Mouse (Mus musculus): ENCODE results near the gene Cpne5. TPM values are rescaled to one million over a fixed set of nuclear protein-coding genes. Genes with fewer than 3 reads are reported as not detected.

The Cpne5 gene
- total and polyA plus RNA-seq, 2 experiments, result not detected

DNA sequence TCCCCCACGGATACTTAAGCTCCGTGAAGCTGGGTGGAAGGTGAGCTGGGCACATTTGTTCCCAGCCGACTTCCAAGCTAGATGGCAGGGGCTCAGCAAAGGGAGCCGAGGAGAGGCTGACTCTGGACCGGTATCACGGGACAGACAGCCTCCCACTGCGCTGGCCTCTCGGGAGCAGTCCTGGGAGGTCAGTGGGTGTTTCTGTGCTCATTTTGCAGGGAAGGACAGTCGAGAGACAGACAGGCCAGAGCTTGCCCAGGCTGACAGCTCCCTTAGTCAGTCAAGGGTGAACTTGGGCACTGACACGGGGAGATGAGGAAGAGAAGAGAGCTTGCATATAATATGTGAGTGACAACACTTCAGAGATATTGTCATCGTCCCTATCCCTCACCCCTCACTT is 54.8 kb downstream of the Cpne5 start:
- Histone ChIP-seq H3K36me3 (ENCODE audit: control insufficient read depth, insufficient read depth, low read length) (no peaks in the 10 kb centered on the region), H3K4me3 (ENCODE audit: insufficient read depth, low read depth, low read length) (no peak overlapping the region), H3K9ac (ENCODE audit: low read depth, low read length) (no peak overlapping the region), H3K4me1 (ENCODE audit: control insufficient read depth, insufficient read depth, low read length) (no peaks in the 10 kb centered on the region), H3K27me3 (ENCODE audit: control insufficient read depth, insufficient read depth, low read length) (no peaks in the 10 kb centered on the region), H3K27ac (replicated peaks; ENCODE audit: insufficient read depth, low read depth, low read length) (no peak overlapping the region), H3K79me2 (ENCODE audit: control insufficient read depth, insufficient read depth, low read length) (no peaks in the 10 kb centered on the region)
- 76% methylated on average over 11 of the region's 11 CpGs for WGBS
- DNase-seq (ENCODE audit: extremely low read depth, low read depth, low spot score), result no peak
- TF ChIP-seq CTCF (IDR thresholded peaks at IDR 0.05; ENCODE audit: low read depth, low read length) (no peak), POLR2A (IDR thresholded peaks at IDR 0.05; ENCODE audit: extremely low read depth, insufficient read depth, low read length) (no peak)

DNA sequence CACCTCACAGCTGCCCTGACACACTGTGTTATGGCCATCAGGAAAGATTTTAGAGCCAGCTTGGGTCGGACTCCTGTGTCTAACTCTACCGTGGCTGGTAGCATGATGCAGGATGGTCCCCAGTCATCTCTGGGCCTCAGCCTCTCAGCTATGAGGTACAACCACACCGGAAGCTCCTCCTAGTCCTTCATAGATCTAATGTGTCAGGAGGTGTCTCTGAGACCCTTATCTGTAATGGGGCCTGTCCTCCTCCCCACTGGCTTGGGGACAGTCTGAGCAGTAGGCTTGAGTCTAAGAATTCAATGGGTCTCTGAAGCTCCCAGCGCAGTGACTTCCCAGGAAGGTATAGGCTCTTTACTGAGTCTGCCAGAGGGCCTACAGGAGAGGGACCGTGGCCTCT is 56.2 kb downstream of the Cpne5 start:
- Histone ChIP-seq H3K4me3 (ENCODE audit: insufficient read depth, low read depth, low read length) (no peak overlapping the region), H3K36me3 (ENCODE audit: control insufficient read depth, insufficient read depth, low read length) (no peaks in the 10 kb centered on the region), H3K27ac (replicated peaks; ENCODE audit: insufficient read depth, low read depth, low read length) (no peak overlapping the region), H3K79me2 (ENCODE audit: control insufficient read depth, insufficient read depth, low read length) (no peaks in the 10 kb centered on the region), H3K9ac (ENCODE audit: low read depth, low read length) (no peak overlapping the region), H3K27me3 (ENCODE audit: control insufficient read depth, insufficient read depth, low read length) (no peaks in the 10 kb centered on the region), H3K4me1 (ENCODE audit: control insufficient read depth, insufficient read depth, low read length) (no peaks in the 10 kb centered on the region)
- no peak for TF ChIP-seq POLR2A (IDR thresholded peaks at IDR 0.05; ENCODE audit: extremely low read depth, insufficient read depth, low read length)
- TF ChIP-seq CTCF (IDR thresholded peaks at IDR 0.05; ENCODE audit: low read depth, low read length), result no peak
- WGBS, result 91% methylated on average over 5 of the region's 5 CpGs
- no peak for DNase-seq (ENCODE audit: extremely low read depth, low read depth, low spot score)

DNA sequence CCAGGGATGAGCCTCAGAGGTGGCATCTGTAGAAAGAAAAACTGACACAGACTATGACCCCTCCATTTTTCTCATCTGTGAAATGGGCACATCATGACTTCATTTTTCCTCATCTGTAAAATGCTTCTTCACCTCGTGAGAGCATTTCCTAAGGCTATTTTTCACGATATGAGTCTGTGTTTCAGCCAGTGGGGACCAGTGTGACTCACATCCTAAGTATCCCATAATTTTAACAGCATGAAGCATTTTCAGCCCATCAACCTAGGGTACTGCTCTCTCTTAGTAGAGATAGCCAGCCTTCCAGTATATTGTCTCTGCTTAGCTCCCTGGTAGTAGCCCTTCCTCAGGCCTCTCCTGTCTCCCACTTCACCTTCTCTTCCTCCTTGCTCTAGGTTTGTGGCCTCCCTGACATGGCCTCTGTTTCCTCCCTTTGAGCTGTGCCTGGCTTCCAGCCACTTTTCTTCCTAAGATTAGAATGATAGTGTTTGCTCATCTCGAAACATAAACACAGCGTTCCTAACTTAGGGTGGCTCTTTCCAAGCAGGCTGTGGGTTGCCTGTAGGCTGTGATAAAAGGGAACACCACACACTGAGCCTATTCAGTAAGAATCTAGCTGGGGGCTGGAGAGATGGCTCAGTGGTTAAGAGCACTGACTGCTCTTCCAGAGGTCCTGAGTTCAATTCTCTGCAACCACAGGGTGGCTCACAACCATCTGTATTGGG is 57.4 kb downstream of the Cpne5 start:
- WGBS, result 48% methylated on average over 4 of the region's 4 CpGs
- Histone ChIP-seq H3K4me1 (ENCODE audit: control insufficient read depth, insufficient read depth, low read length) (no peaks in the 10 kb centered on the region), H3K36me3 (ENCODE audit: control insufficient read depth, insufficient read depth, low read length) (no peaks in the 10 kb centered on the region), H3K4me3 (ENCODE audit: insufficient read depth, low read depth, low read length) (no peak overlapping the region), H3K79me2 (ENCODE audit: control insufficient read depth, insufficient read depth, low read length) (no peaks in the 10 kb centered on the region), H3K27me3 (ENCODE audit: control insufficient read depth, insufficient read depth, low read length) (no peaks in the 10 kb centered on the region), H3K9ac (ENCODE audit: low read depth, low read length) (no peak overlapping the region), H3K27ac (replicated peaks; ENCODE audit: insufficient read depth, low read depth, low read length) (no peak overlapping the region)
- TF ChIP-seq POLR2A (IDR thresholded peaks at IDR 0.05; ENCODE audit: extremely low read depth, insufficient read depth, low read length) (no peak), CTCF (IDR thresholded peaks at IDR 0.05; ENCODE audit: low read depth, low read length) (no peak)
- DNase-seq (ENCODE audit: extremely low read depth, low read depth, low spot score), result no peak

DNA sequence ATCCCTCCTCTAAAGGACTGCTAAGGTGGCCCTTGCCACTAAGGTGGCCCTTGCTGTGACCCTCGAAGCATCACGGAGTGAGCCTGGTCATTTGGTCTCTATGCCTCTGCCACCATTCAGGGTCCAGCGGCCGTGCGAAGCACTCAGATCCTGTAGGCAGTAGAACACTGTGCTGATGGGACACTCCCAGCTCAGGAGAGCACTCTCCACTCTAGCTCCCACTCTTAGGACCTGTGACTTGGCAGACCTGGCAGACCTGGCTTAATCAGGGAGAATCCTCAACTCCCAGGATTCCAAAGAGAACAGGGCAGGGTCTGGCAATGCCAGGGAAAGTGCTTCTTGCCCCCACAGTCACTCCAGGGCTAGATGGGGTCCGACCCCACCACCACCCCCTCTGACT is 58.0 kb downstream of the Cpne5 start:
- DNase-seq (ENCODE audit: extremely low read depth, low read depth, low spot score), result no peak

DNA sequence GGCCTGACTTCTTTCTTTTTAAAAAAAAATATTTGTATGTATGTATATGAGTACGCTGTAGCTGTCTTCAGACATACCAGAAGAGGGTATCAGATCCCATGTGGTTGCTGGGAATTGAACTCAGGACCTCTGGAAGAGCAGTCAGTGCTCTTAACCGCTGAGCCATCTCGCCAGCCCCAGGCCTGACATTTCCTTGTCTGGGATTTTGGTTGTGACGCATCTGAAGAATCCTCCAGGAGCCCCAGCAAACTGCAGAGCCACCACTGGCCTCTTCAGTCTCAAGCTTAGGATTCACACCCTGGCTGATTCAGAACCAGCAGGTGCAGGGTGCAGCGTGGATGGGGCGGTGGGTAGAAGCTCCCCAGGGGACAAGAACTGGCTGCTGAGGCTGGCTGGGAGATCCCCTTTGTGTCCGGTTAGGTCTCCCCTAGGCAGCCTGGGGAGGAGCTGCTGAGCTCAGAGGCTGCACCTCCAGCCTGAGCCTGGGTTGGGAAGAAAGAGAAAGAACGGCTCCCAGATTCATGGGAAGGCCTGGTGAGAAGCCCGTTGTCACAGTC is 59.4 kb downstream of the Cpne5 start:
- TF ChIP-seq CTCF (IDR thresholded peaks at IDR 0.05; ENCODE audit: low read depth, low read length) (no peak), POLR2A (IDR thresholded peaks at IDR 0.05; ENCODE audit: extremely low read depth, insufficient read depth, low read length) (no peak)
- Histone ChIP-seq H3K27me3 (ENCODE audit: control insufficient read depth, insufficient read depth, low read length) (no peaks in the 10 kb centered on the region), H3K79me2 (ENCODE audit: control insufficient read depth, insufficient read depth, low read length) (no peaks in the 10 kb centered on the region), H3K36me3 (ENCODE audit: control insufficient read depth, insufficient read depth, low read length) (no peaks in the 10 kb centered on the region), H3K4me3 (ENCODE audit: insufficient read depth, low read depth, low read length) (no peak overlapping the region), H3K4me1 (ENCODE audit: control insufficient read depth, insufficient read depth, low read length) (no peaks in the 10 kb centered on the region), H3K27ac (replicated peaks; ENCODE audit: insufficient read depth, low read depth, low read length) (no peak overlapping the region), H3K9ac (ENCODE audit: low read depth, low read length) (no peak overlapping the region)
- no peak for DNase-seq (ENCODE audit: extremely low read depth, low read depth, low spot score)
- 92% methylated on average over 9 of the region's 9 CpGs for WGBS

More for the DNA sequence above, 58.0 kb downstream of the Cpne5 start:
- H3K27ac ChIP-seq (replicated peaks; ENCODE audit: insufficient read depth, low read depth, low read length), result no peak overlapping the region
- no peak overlapping the region for H3K4me3 ChIP-seq (ENCODE audit: insufficient read depth, low read depth, low read length)
- WGBS, result 95% methylated on average over 6 of the region's 6 CpGs
- no peak overlapping the region for H3K9ac ChIP-seq (ENCODE audit: low read depth, low read length)
- H3K79me2 ChIP-seq (ENCODE audit: control insufficient read depth, insufficient read depth, low read length), result no peaks in the 10 kb centered on the region
- H3K4me1 ChIP-seq (ENCODE audit: control insufficient read depth, insufficient read depth, low read length), result no peaks in the 10 kb centered on the region
- H3K27me3 ChIP-seq (ENCODE audit: control insufficient read depth, insufficient read depth, low read length), result no peaks in the 10 kb centered on the region
- TF ChIP-seq CTCF (IDR thresholded peaks at IDR 0.05; ENCODE audit: low read depth, low read length) (no peak), POLR2A (IDR thresholded peaks at IDR 0.05; ENCODE audit: extremely low read depth, insufficient read depth, low read length) (no peak)
- no peaks in the 10 kb centered on the region for H3K36me3 ChIP-seq (ENCODE audit: control insufficient read depth, insufficient read depth, low read length)

Measured in liver, adult 2 months (tissue).